Mouse (Mus musculus): ENCODE results near the gene Acacb. TPM values are rescaled to one million over a fixed set of nuclear protein-coding genes. Genes with fewer than 3 reads are reported as not detected.

Gene Acacb
- polyA plus RNA-seq, 1 experiment from 2014 or later: 9.5 TPM

DNA sequence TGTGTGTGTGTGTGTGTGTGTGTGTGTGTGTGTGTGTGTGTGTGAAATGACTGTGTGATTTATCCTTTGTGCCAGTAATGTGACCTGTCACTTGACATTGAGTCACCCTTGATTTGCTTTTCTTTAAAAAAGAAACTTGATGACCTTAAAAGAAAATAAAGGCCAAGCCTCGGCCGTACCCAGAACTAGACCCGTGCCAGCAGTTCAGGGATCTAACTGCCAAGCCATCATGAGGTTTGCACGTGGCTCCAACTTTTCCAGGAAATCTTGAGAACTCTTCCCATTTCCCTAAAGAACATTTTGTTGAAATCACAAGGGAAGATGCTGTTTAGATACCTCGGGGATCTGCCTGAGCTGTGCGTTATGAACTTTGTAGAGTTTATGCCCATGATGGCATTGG is 15.1 kb downstream of the Acacb start:
- no peak for ATAC-seq (ENCODE audit: extremely low read depth, insufficient number of reproducible peaks, low FRiP score, low TSS enrichment)
- 78% methylated on average over 6 of the region's 6 CpGs for WGBS
- H3K9me3 ChIP-seq: no peaks in the 10 kb centered on the region
- H3K9ac ChIP-seq: no peak overlapping the region
- H3K27ac ChIP-seq (replicated peaks): no peak overlapping the region
- H3K27me3 ChIP-seq (replicated peaks): no peaks in the 10 kb centered on the region
- no peak overlapping the region for H3K4me3 ChIP-seq
- H3K4me2 ChIP-seq: no peak overlapping the region
- peaks cover 15% of the 10 kb centered on the region for H3K36me3 ChIP-seq
- H3K4me1 ChIP-seq: peaks cover 11% of the 10 kb centered on the region

DNA sequence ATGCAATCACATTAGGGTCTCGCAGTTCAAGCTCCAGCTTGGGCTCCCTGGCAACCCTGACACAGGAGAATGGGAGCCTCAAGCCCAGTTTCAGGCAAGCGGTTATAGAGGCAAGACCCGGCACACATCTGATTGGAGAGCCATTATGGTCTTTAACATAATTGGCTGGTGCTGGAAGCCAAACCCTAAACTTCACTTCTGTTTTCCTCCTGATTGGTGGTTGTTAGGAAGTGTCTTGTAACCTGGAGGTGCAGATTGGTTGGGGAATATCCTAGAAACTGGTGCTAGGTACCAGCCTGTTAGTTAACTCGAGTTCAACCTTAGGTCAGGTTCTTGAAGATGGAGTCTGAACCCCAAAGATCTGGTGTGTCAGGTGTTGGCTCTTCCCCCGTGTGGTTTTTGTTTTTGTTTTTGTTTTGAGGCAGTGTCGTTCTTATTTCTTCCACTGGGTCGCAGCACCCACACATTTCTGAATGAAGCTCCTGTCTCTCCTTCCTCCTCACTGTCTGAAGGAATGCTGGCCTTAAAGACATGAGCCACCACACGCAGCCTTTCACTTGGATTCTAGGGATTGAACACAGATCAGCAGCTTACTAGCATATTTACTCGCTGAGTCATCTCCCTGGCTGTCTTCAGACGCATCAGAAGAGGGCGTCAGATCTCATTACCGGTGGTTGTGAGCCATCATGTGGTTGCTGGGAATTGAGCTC is 15.9 kb downstream of the Acacb start:
- H3K4me3 ChIP-seq: no peak overlapping the region
- H3K4me2 ChIP-seq: no peak overlapping the region
- H3K9ac ChIP-seq: no peak overlapping the region
- peaks cover 11% of the 10 kb centered on the region for H3K4me1 ChIP-seq
- ATAC-seq (ENCODE audit: extremely low read depth, insufficient number of reproducible peaks, low FRiP score, low TSS enrichment): no peak
- H3K27me3 ChIP-seq (replicated peaks): no peaks in the 10 kb centered on the region
- H3K36me3 ChIP-seq: peaks cover 19% of the 10 kb centered on the region
- WGBS: 41% methylated on average over 12 of the region's 12 CpGs
- no peak overlapping the region for H3K27ac ChIP-seq (replicated peaks)
- no peaks in the 10 kb centered on the region for H3K9me3 ChIP-seq

DNA sequence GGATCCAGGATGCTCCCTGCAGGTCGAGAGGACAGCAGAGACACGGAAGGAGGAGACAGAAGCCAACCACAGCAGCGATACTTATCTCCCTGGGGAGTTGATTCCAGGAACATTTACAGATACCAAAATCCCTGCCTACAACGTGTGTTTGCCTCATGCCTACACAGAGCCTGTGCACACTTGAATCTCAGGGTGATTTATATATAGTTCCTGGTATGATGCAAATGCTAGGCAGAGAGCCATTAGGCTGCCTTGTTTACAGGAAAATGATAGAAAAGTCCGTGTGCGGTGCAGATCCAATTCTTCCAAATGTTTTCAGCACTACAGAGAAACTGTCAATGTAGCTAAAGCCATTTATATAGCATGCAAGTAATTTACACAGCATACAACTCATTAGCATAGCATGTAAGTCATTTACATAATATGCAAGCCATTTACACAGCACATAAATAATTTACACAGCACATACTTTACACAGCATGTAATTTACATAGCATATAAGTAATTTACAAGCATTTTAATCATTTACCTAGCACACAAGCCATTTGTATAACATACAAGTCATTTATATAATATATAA is 16.9 kb downstream of the Acacb start:
- WGBS: 56% methylated on average over 6 of the region's 6 CpGs
- H3K4me1 ChIP-seq: peaks cover 11% of the 10 kb centered on the region
- H3K27me3 ChIP-seq (replicated peaks): no peaks in the 10 kb centered on the region
- no peaks in the 10 kb centered on the region for H3K9me3 ChIP-seq
- H3K9ac ChIP-seq: no peak overlapping the region
- ATAC-seq (ENCODE audit: extremely low read depth, insufficient number of reproducible peaks, low FRiP score, low TSS enrichment): no peak
- H3K36me3 ChIP-seq: peaks cover 19% of the 10 kb centered on the region
- no peak overlapping the region for H3K4me2 ChIP-seq
- H3K27ac ChIP-seq (replicated peaks): no peak overlapping the region
- H3K4me3 ChIP-seq: no peak overlapping the region

DNA sequence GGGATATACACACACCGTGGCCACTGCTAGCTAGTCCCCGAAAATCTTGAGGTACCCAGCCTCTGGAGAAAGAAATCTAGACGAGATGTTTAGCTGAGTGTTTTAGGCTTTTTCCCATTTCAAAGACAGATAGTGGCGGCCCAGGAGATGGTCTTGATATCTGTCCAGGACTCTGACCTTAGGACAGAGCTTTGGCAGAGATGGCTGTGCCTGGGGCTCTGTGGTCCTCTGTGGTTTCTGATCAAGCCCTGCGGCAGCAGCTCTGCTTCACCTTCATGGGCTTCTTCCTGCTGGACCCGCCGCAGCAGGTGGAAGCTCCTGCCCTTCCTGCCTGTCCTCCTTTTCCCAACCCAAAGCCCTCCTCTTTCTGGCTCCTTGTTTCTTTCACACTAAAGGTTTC is 24.0 kb downstream of the Acacb start:
- Histone ChIP-seq H3K9ac (no peak overlapping the region), H3K36me3 (peaks cover 22% of the 10 kb centered on the region), H3K4me1 (peaks cover 22% of the 10 kb centered on the region), H3K4me2 (no peak overlapping the region), H3K4me3 (no peak overlapping the region), H3K27me3 (replicated peaks) (no peaks in the 10 kb centered on the region), H3K9me3 (no peaks in the 10 kb centered on the region), H3K27ac (replicated peaks) (no peak overlapping the region)
- WGBS: 75% methylated on average over 7 of the region's 7 CpGs
- no peak for ATAC-seq (ENCODE audit: extremely low read depth, insufficient number of reproducible peaks, low FRiP score, low TSS enrichment)

DNA sequence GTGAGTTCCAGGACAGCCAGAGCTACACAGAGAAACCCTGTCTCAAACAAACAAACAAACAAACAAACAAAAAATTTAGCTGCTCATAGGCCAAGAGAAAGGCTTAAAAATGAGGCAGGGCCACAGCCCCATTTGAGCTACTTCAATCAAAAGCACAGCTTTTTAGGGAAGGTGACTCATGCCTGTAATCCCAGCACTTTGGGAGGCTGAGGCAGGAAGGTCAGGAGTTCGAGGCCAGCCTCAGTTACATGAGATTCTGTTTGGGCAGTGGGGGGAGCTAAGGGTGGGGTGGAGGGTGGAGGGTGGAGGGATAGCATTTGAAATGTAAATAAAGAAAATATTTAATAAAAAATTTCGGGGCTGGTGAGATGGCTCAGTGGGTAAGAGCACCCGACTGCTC is 26.6 kb downstream of the Acacb start:
- no peak for ATAC-seq (ENCODE audit: extremely low read depth, insufficient number of reproducible peaks, low FRiP score, low TSS enrichment)
- no peaks in the 10 kb centered on the region for H3K9me3 ChIP-seq
- no peaks in the 10 kb centered on the region for H3K27me3 ChIP-seq (replicated peaks)
- no peak overlapping the region for H3K9ac ChIP-seq
- H3K4me1 ChIP-seq: peaks cover 35% of the 10 kb centered on the region
- WGBS: 90% methylated on average over 3 of the region's 3 CpGs
- no peak overlapping the region for H3K4me3 ChIP-seq
- H3K4me2 ChIP-seq: no peak overlapping the region
- H3K36me3 ChIP-seq: peaks cover 8% of the 10 kb centered on the region; the same call in 1 of the 2 replicates
- H3K27ac ChIP-seq (replicated peaks): no peak overlapping the region

DNA sequence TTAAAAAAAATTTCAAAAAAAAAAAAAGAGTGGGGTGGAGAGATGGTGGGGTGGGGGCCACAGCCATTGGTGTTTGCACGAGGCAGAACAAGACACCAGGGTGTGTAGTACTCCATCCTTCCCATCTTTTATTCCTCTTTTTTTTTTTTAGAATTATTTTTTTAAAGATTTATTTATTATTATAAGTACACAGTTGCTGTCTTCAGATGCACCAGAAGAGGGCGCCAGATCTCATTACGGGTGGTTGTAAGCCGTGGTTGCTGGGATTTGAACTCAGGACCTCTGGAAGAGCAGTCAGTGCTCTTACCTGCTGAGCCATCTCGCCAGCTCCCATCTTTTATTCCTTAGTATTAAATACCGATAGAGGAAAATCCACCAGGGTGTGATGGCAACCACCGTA is 27.1 kb downstream of the Acacb start:
- H3K4me2 ChIP-seq: peak overlapping the region; percentile 78; the same call in 1 of the 2 replicates
- 67% methylated on average over 7 of the region's 7 CpGs for WGBS
- peaks cover 7% of the 10 kb centered on the region; the same call in 1 of the 2 replicates for H3K36me3 ChIP-seq
- no peaks in the 10 kb centered on the region for H3K27me3 ChIP-seq (replicated peaks)
- no peaks in the 10 kb centered on the region for H3K9me3 ChIP-seq
- peaks cover 35% of the 10 kb centered on the region for H3K4me1 ChIP-seq
- H3K4me3 ChIP-seq: no peak overlapping the region
- H3K9ac ChIP-seq: no peak overlapping the region
- no peak for ATAC-seq (ENCODE audit: extremely low read depth, insufficient number of reproducible peaks, low FRiP score, low TSS enrichment)
- H3K27ac ChIP-seq (replicated peaks): peak overlapping the region; percentile 85

DNA sequence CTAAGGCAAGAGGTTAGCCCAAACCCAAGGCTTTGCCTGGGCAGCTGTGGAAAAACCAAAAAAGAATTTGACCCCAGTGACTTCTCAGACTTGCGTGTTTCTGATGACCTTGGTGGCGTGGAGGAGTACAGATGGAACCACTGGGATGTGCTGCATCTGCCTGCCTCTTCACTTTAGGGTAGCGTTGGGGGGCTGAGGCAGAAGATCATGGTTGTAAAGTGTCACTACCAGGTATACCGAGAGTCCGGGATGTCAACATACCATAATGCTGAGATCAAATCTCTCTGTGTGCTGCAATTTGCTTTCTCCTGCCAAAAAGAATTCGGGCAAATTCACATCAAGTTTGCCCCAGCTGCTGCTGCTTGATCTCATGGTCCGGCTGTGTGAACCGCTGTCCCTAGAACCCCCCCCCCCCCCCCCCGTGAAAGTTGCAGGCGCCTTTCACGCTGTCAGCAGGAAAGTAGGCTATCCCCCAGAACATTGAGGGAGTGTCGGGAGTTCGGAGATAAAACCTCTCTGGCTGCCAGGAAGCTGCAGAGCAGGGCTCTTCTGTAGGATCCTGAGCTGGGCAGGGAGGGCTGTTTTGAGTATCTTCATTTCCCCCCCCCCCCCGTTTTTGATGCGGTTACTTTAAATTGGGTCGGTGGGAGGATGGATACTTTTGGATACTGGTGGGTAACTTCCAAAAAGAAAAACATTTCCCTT is 27.7 kb downstream of the Acacb start:
- H3K9ac ChIP-seq: peak overlapping the region; percentile 58; the same call in 1 of the 2 replicates

DNA sequence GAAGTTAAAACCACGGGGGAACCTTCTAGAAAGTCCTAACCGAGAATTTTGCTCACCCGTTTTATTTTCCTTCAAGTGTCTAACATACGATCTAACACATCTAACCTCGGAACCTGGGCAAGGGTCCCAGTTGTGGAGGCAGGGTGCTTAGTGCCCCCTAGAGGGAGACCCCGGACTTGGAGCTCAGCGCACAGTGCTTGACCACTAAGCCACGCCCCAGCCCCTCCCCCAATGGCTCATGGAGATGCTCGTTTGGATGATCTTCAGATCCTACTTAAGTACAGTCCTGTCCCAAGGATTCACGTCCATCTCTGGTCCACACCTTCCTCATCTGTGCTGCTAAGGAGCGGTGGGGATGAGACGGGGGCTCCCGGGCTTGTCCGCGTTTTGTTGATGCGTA is 28.3 kb downstream of the Acacb start:
- peaks cover 35% of the 10 kb centered on the region for H3K4me1 ChIP-seq
- no peaks in the 10 kb centered on the region for H3K9me3 ChIP-seq
- ATAC-seq (ENCODE audit: extremely low read depth, insufficient number of reproducible peaks, low FRiP score, low TSS enrichment): no peak
- peak overlapping the region; percentile 85 for H3K27ac ChIP-seq (replicated peaks)
- H3K27me3 ChIP-seq (replicated peaks): no peaks in the 10 kb centered on the region
- peak overlapping the region; percentile 78 for H3K4me2 ChIP-seq
- peak overlapping the region; percentile 58; the same call in 1 of the 2 replicates for H3K9ac ChIP-seq
- H3K4me3 ChIP-seq: peak overlapping the region; percentile 29
- H3K36me3 ChIP-seq: 0 out of 2 replicates have a peak, but pooled peaks cover 4% of the 10 kb centered on the region
- 13% methylated on average over 16 of the region's 16 CpGs for WGBS

More for the DNA sequence above, 27.7 kb downstream of the Acacb start:
- peak overlapping the region; percentile 85 for H3K27ac ChIP-seq (replicated peaks)
- H3K4me3 ChIP-seq: peak overlapping the region; percentile 29
- WGBS: 12% methylated on average over 13 of the region's 16 CpGs
- peaks cover 35% of the 10 kb centered on the region for H3K4me1 ChIP-seq
- H3K4me2 ChIP-seq: peak overlapping the region; percentile 78
- H3K9me3 ChIP-seq: no peaks in the 10 kb centered on the region
- no peaks in the 10 kb centered on the region for H3K27me3 ChIP-seq (replicated peaks)
- H3K36me3 ChIP-seq: 0 out of 2 replicates have a peak, but pooled peaks cover 4% of the 10 kb centered on the region
- no peak for ATAC-seq (ENCODE audit: extremely low read depth, insufficient number of reproducible peaks, low FRiP score, low TSS enrichment)

DNA sequence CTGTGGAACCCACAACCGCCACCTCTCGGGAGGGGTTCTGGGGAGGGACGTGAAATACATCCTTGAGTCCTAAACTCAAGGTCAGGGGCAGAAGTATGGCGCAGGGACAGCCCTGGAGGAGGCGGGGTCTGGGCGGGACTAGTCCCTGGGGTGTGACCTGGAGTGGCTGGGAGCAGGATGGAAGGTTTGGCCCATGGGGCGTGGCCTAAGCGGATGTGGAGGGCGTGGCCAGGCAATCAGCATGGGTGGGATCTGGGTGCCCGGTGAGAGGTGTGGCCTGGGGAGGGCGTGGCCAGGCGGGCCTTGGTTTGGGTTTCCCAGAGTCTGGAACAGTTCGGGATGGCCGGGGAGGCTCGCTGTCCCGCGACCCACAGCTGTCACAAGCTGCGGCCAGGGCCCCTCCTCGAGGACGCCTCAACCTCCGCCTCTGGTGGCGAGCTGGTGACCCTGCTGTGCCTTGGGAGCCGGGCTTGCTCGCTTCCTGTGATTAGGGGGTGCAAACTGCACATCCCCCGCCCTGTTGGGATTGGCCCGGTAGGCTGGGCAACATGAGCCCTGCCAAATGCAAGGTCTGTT is 29.3 kb downstream of the Acacb start:
- 0 out of 2 replicates have a peak, but pooled peaks cover 4% of the 10 kb centered on the region for H3K36me3 ChIP-seq
- peak overlapping the region; percentile 81 for H3K9ac ChIP-seq
- no peaks in the 10 kb centered on the region for H3K27me3 ChIP-seq (replicated peaks)
- H3K27ac ChIP-seq (replicated peaks): peak overlapping the region; percentile 85
- peaks cover 35% of the 10 kb centered on the region for H3K4me1 ChIP-seq
- ATAC-seq (ENCODE audit: extremely low read depth, insufficient number of reproducible peaks, low FRiP score, low TSS enrichment): peak; percentile 94
- under 1% methylated on average over 26 of the region's 26 CpGs for WGBS
- H3K9me3 ChIP-seq: no peaks in the 10 kb centered on the region
- H3K4me3 ChIP-seq: peak overlapping the region; percentile 63
- peak overlapping the region; percentile 78 for H3K4me2 ChIP-seq

DNA sequence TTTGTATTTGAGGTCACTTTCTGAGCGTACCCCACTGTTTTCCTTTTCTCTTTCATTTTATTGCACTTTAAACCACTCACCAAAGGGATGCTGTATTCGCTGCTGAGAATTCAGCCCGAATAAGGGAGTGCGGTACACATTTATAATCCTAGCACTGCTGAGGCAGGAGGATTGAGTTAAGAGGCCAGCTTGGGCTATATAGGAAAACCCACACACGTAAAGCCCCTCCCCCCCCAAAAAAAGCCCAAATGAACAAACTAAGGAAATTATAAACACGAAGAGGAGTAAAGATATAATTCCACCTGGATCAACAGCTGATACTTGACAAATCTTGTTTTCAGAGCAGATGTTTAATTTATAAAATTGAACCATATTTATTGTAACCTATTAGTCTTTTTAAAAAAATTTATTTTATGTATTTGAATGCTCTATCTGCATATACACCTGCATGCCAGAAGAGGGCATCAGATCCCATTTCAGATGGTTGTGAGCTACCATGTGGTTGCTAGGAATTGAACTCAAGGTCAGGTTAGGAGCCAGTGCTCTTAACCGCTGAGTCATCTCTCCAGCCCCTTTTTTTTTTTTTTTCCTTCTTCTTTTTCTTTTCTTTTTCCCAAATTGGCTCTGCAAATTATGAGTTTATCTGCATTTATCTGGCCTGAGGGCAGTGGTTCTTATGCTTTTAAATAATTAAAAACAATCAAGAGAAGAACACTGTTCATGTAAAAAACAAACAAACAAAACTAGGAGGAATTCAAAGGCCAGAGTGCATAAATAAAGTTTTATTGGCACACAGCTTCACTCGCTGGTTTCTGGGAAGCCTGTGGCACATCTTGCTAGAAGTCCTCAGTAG is 30.4 kb downstream of the Acacb start:
- 0 out of 2 replicates have a peak, but pooled peaks cover 4% of the 10 kb centered on the region for H3K36me3 ChIP-seq
- peak overlapping the region; percentile 85 for H3K27ac ChIP-seq (replicated peaks)
- H3K9ac ChIP-seq: peak overlapping the region; percentile 81
- peaks cover 35% of the 10 kb centered on the region for H3K4me1 ChIP-seq
- H3K4me3 ChIP-seq: peak overlapping the region; percentile 63
- no peaks in the 10 kb centered on the region for H3K27me3 ChIP-seq (replicated peaks)
- H3K4me2 ChIP-seq: peak overlapping the region; percentile 78
- no peak for ATAC-seq (ENCODE audit: extremely low read depth, insufficient number of reproducible peaks, low FRiP score, low TSS enrichment)
- no peaks in the 10 kb centered on the region for H3K9me3 ChIP-seq
- 68% methylated on average over 8 of the region's 8 CpGs for WGBS

All from heart, embryonic 13.5 days (tissue).